Mouse (Mus musculus) adrenal gland, adult 2 months (tissue): Measurements from ENCODE around the gene Prkca. TPM values are rescaled to one million over a fixed set of nuclear protein-coding genes. Genes with fewer than 3 reads are reported as not detected.

ENCODE experiments used
- DNase-seq: peaks from one replicate; pipeline ENCODE4 v3.0.0; 2021
- long read RNA-seq: library from polyadenylated mRNA; stranded (forward); transcript quantifications from one replicate; pipeline ENCODE4 v2.0.0, GENCODE M21; 2021
- polyA plus RNA-seq: library from polyadenylated mRNA; depleted of rRNA; stranded (reverse); fragments of >200 nt; gene quantifications from 2 replicates; pipeline ENCODE4 v1.2.3, GENCODE M21; 2012; rRNA removed
- total RNA-seq, 2 experiments: library from RNA; stranded (reverse); gene quantifications; 2 replicates each; pipeline ENCODE4 v1.2.3; 2021

The Prkca gene
- total RNA-seq (1 to 10 TPM; 8.5 to 9.7 TPM), polyA plus RNA-seq (1.3 TPM in 2 replicates)
- long read RNA-seq, full-length matches to known transcripts, result 1 of 2 reads
- long read RNA-seq, partial matches to known transcripts, result 0 of 2 reads
- long read RNA-seq, other reads (novel, unspliced or antisense), result 1 of 2 reads

GRCm38 (mm10) chr11:108343789-108344462, at the start of gene Prkca:
Gene Prkca, minus strand, starts transcription at chr11:108343928.
- peak; percentile 95 for DNase-seq

DNA sequence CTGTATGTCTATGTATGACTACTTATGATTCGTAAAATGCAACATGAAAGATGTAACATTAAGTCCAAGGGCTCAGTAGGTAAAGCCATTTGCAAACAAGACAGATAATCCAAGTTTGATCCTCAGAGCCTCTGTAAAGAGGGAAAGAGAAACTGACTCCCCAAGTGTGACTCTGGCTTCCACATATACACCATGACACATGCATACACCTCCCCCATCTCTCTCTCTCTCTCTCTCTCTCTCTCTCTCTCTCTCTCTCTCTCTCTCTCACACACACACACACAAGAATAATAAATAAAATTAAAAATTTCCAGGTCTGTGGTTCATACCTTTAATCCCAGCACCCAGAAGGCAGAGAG, 41.9 kb upstream of the Prkca start:
- DNase-seq, result no peak

DNA sequence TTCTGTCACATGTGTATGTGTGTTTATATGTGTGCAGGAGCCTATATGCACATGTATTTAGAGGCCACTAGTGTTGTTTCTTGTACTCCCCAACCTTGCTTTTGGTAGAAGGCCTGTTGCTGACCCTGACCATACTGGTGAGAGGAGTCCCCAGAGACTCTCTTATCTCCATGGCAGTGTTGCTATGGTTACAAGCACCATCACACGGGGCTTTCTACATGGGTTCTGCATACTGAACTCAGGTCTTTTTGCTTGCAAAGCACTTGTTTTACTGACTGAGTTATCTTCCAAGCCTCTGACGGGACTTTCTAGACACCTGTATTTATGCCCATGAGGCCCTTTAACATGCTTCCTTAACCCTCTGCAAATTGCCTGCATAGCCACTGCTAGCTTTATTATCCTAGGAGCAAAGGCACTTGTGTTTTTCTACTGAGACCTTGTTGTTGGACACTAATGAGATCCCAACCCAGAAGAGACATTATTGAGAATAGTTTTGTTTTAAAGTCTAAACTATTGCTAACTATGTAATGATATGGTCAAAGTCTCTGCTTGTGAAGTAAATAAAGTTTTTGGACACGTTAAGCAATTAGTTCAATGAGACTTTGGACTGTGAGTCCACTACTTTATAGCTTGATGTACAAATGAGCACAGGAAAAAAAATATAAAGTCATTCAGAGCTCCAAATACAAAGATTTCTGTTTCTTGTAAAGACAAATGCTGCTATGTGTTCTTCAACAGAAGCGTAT, 41.4 kb upstream of the Prkca start:
- DNase-seq, result no peak

GRCm38 (mm10) chr11:108382664-108383063, 38.9 kb upstream of the Prkca start:
- no peak for DNase-seq

DNA sequence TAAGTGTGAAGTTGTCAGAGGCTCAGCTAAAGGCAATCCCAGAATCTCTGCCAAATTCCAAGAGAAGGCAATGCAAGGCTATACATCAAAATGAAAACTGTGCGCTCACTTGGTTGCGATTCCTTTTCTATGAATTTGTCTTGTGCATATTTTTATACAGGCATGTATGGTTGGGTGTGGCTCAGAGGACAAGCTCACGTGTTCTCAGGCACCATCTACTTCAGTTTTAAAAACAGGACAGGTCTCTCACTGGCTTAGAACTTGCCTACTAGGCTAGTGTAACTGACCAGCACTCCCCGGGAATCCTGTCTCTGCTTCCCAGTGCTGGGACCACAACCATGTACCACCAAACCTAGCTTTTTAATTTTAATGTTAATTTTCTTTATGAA, 34.6 kb upstream of the Prkca start:
- no peak for DNase-seq

DNA sequence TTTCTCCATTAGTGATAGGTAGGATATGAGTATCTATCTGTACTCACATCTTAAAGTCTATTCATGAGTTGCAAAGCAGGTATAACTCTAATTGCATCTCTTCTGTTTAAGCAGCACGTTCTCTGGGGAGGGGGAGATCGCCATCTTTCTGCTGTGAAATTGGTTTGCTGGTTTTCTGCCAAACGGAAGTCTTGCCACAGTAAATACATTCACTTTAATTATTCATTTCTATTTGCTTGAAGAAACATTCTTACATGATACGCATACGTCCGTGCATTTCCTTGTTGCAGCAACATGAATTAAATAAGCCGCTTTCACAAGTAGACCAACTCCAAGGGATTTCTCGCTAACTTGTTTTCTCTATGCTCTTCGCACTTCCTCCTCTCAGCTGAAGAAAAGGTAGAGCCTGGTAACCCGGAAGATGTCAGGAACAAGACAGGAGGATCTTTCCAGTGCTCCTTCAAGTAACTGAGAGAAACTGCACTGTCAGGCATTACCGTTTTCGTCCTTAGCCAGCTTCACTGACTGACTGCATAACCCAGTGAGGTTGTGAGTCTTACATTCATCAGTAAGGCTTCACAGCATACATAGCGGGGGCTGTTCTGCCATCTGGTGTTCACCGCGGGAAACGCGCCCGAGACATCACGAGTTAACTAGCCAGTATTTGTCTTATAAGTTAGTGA, 34.1 kb upstream of the Prkca start:
- peak; percentile 77 for DNase-seq

- DNase-seq, result no peak
Measured at GRCm38 (mm10) chr11:108376815-108377214, 33.1 kb upstream of the Prkca start.

- DNase-seq, result no peak
Measured at GRCm38 (mm10) chr11:108367046-108367445, 23.3 kb upstream of the Prkca start.

GRCm38 (mm10) chr11:108365600-108365999, 21.9 kb upstream of the Prkca start:
- no peak for DNase-seq

- DNase-seq, result peak; percentile 76
Measured at GRCm38 (mm10) chr11:108364945-108365589, 21.3 kb upstream of the Prkca start.

- no peak for DNase-seq
Measured at GRCm38 (mm10) chr11:108363991-108364390, 20.3 kb upstream of the Prkca start.

- no peak for DNase-seq
Measured at GRCm38 (mm10) chr11:108362965-108363364, 19.2 kb upstream of the Prkca start.

- no peak for DNase-seq
Measured at GRCm38 (mm10) chr11:108360983-108361382, 17.3 kb upstream of the Prkca start.

DNA sequence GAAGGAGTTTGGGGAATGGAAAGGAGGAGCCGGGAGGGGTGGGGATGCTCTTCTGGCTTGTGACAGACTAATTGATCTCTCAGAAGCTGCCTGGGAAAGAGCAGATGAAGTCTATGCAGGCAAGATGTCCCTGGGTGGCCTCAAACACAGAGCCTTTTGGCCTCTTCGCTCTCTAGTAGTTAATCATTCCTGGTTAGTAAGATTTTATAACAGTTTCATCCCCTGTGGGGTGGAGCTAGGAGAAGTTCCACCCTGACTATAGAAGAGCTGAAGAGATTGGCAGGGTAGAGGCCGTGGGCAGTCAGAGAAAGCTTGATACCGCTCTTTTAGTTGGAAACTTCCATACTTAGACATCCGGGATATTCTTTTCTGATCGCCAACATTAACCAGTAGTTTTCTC, 15.2 kb upstream of the Prkca start:
- no peak for DNase-seq

- no peak for DNase-seq
Measured at GRCm38 (mm10) chr11:108356020-108356419, 12.3 kb upstream of the Prkca start.

- no peak for DNase-seq
Measured at GRCm38 (mm10) chr11:108352842-108353388, 9.2 kb upstream of the Prkca start.

GRCm38 (mm10) chr11:108350799-108351198, 7.1 kb upstream of the Prkca start:
- no peak for DNase-seq

DNA sequence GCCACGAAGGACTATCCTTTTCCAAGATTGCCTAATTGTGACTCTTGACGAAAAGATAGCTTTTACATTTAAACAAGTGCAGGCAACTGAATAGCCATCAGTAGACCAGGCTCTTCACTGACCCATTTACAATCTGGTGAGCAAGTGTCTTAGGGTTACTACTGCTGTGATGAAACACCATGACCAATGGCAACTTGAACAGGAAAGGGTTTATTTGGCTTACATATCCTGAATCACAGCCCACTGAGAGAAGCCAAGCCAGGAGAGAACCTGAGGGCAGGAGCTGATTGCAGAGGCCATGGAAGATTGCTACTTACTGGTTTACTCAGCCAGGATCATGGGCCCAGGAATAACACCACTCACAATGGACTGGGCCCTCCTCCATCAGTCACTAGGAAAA, 1.6 kb upstream of the Prkca start:
- no peak for DNase-seq

DNA sequence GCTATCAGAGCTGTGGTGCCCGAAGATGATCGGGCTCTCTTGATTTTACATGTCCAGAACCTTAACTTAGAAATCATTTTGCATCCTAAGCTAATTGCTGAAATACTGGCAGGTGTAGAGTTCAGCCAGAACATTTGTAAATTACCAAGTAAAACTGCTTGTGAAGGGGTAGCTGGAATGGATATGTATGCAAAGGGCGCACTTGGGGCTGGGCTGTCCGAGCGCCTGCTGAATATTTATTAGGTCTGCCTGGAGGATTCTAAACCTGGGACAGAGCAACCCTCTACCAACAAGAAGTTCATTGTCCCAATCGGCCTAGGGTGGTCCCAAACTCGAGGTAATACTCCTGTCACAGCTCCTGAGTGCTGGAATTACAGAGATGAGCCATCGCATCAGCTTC, 1.0 kb upstream of the Prkca start:
- no peak for DNase-seq

DNA sequence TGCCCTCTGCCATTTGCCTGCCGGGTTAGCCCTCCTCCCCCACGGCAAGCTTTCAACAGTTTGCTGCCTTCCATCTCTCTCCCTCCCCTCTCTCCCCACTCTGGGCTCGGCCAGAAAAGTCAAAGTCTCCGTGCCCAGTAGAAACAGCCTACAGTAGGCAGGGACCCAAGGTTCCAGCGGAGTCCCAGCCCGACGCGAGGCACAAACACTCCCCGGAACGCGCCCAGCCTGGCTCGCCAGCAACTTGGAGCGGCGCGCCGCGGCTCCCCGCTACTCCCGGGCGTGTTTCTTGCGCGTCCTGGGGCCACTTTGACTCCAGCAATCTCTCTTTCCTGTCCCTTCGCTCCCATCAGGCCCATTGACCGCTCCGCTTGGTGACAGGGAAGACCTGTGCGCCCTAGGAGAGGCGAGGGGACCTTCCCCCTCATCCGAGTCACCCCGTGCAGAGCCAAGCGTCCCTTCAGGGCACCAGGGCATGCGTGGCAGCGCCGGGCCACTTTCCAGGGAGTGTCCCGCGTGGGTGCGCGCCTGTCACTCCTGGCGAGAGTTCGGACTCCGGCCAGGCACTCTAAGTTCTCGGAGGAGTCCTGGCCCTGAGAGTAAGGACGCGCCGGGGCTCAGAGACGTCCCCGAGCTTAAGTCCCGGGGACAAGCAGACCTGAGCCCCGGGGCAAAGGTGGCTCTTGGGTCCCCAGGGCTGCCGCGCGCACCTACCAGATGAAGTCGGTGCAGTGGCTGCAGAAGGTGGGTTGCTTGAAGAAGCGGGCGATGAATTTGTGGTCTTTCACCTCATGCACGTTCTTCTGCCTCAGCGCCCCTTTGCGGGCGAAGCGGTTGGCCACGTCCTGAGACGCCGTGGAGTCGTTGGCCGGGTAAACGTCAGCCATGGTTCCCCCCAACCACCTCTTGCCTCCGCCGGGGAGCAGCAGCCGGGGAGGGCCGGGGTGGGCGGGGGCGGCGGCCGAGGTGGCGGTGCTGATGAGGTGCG, 653 bp downstream of the Prkca start, which contains the start of gene Apoh:
Gene Apoh, plus strand, starts transcription at position 574 of the 988 bp plus-strand sequence.
- DNase-seq, result peak; percentile 65

DNA sequence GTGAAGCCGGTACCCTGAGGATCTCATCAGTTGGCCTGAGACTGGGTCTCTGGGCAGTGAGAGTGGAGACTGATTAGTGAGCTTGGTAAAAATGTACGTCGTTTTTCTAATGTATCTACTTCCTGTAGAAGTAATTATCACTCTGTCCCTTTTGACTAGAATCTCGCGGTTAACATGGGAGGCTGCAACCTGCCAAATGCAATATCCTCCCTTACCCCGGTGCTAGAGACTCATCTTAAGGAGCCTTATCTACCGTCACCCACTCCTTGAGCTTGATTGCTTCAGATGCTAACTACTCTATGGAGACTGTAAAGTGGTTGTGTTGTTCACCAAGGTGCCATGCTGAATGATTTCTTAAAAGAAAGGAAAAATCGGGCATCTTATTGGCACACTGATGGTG, 1.9 kb downstream of the Prkca start:
- DNase-seq, result no peak
